Mouse (Mus musculus): ENCODE measurements at regions not wholly inside any gene's neighbourhood (a gene's known extent, or its start where the extent isn't known, plus 50 kb on each side); places are given as distances from the start of the nearest gene placed in this dataset.
"Not testable (repeated sequence)": the region's sequence is repeated elsewhere in the genome, so short reads cannot be mapped to it uniquely, and the experiment has no call there.

DNA sequence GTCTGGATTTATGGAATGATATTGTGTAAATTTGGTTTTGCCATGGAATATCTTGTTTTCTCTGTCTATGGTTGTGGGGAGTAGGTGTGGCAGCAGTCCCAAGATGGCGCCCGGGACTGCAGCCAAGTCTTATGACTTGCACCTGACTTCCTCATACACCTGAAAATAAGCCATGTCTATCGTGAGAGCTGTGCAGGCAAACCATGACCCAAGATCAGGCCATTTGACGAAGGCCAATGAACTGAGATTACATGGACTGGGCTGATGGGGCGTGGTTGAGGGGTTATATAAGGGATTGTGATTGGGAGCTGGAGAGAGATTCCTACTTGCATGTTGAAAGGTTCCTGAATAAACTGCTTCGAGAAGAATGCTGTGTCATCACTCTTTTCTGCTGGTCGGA is 139.5 kb downstream of the Slc6a15 start:
- H3K27me3 ChIP-seq; H3K36me3 ChIP-seq; H3K27ac ChIP-seq (replicated peaks); H3K9me3 ChIP-seq; H3K9ac ChIP-seq (replicated peaks); H3K4me3 ChIP-seq; H3K4me2 ChIP-seq (replicated peaks); ATAC-seq (replicated peaks); H3K4me1 ChIP-seq: not testable (repeated sequence)
- WGBS: 93% methylated on average over 7 of the region's 7 CpGs

DNA sequence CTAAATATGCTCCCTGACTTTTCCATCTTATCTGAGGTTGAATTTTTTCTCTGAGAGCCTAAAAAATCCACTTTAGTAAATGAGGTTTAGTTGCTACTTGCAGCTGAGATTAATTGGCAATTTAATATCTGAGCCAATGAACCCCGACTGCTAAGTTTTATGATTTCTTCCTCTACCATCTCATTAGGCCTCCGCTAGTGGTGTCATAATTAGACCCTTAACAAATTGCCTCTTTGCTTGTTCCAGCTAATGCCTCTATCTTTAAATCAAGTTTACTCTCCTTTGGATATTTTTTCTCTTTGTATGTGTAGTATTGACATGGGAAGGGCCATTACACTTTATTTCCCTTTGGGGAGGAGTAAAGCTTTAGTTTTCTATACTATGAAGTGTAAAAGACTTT is 176.9 kb downstream of the Slc6a15 start:
- Histone ChIP-seq H3K9ac (replicated peaks) (no peak overlapping the region), H3K27me3 (no peaks in the 10 kb centered on the region), H3K4me3 (no peak overlapping the region), H3K9me3 (no peaks in the 10 kb centered on the region), H3K36me3 (no peaks in the 10 kb centered on the region), H3K4me1 (no peaks in the 10 kb centered on the region), H3K27ac (replicated peaks) (no peak overlapping the region), H3K4me2 (replicated peaks) (no peak overlapping the region)
- no peak for ATAC-seq (replicated peaks)
- WGBS: 55% methylated on average over 2 of the region's 2 CpGs

DNA sequence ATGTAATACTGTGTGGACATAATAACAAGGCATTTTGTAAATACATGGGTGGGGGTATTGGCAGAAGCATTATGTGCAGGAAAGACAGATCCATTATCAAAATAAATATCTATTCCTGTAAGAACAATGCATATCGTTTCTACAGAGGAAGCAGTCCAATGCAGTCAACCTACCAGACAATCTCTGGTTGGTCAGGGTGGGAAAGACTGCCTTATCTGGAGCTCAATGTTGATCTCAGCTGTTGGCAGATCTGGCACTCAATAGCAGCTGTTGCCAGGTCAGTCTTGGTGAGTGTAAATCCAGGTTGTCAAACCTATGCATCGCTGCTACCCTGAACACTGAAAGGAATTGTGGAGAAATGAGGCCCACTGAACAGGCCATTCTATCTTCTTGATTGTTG is 181.9 kb downstream of the Slc6a15 start:
- no peak overlapping the region for H3K4me3 ChIP-seq
- no peak for ATAC-seq (replicated peaks)
- no peaks in the 10 kb centered on the region for H3K36me3 ChIP-seq
- no peaks in the 10 kb centered on the region for H3K9me3 ChIP-seq
- no peak overlapping the region for H3K27ac ChIP-seq (replicated peaks)
- no peak overlapping the region for H3K4me2 ChIP-seq (replicated peaks)
- H3K9ac ChIP-seq (replicated peaks): no peak overlapping the region
- no peaks in the 10 kb centered on the region for H3K27me3 ChIP-seq
- WGBS: 86% methylated on average over 2 of the region's 2 CpGs
- H3K4me1 ChIP-seq: no peaks in the 10 kb centered on the region

DNA sequence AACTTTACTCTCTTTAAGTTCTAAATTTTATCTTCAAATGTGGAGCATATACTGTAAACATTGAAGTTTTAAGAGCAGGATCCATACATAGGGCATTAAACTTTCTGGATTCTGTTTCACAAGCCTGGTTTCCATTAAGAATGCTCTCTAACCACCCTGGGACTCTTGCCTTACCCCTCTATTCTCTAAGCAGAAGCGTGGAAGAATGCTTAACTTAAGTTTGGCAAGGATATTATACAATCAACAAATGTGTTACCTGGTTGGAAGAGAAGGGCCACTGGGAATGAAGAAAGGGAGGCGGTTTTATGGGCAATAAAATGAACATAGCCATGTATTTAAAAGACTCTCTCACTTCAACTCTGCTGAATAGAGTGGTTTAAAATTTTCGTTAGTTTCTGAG is 217.5 kb downstream of the Slc6a15 start:
- no peak overlapping the region for H3K4me3 ChIP-seq
- no peaks in the 10 kb centered on the region for H3K36me3 ChIP-seq
- no peaks in the 10 kb centered on the region for H3K4me1 ChIP-seq
- no peak overlapping the region for H3K27ac ChIP-seq (replicated peaks)
- no peak overlapping the region for H3K4me2 ChIP-seq (replicated peaks)
- no peaks in the 10 kb centered on the region for H3K9me3 ChIP-seq
- H3K9ac ChIP-seq (replicated peaks): no peak overlapping the region
- 72% methylated on average over 3 of the region's 3 CpGs for WGBS
- no peak for ATAC-seq (replicated peaks)
- H3K27me3 ChIP-seq: no peaks in the 10 kb centered on the region

DNA sequence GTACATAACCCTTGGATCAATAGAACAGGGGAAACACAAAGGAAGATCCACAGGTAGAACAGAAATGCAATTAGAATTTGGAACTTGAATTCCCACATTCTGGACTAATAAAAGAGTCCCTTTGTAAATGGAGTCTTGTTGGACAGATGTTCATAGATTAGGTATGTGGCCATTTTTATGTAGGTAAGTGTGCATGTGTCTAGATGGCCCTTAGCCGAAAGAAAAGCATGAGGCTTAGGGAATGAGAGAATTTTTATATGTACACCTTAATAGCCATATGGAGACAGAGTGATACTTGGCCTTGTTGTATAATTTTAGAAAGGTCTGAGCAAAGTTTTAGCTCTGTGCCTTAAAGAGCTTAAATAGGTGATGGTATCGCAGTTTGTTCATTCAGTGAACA is 217.9 kb downstream of the Slc6a15 start:
- H3K27me3 ChIP-seq: no peaks in the 10 kb centered on the region
- no peaks in the 10 kb centered on the region for H3K4me1 ChIP-seq
- no peak overlapping the region for H3K9ac ChIP-seq (replicated peaks)
- 97% methylated on average over 2 of the region's 2 CpGs for WGBS
- H3K4me3 ChIP-seq: no peak overlapping the region
- no peak overlapping the region for H3K27ac ChIP-seq (replicated peaks)
- no peak overlapping the region for H3K4me2 ChIP-seq (replicated peaks)
- H3K36me3 ChIP-seq: no peaks in the 10 kb centered on the region
- H3K9me3 ChIP-seq: no peaks in the 10 kb centered on the region
- no peak for ATAC-seq (replicated peaks)

DNA sequence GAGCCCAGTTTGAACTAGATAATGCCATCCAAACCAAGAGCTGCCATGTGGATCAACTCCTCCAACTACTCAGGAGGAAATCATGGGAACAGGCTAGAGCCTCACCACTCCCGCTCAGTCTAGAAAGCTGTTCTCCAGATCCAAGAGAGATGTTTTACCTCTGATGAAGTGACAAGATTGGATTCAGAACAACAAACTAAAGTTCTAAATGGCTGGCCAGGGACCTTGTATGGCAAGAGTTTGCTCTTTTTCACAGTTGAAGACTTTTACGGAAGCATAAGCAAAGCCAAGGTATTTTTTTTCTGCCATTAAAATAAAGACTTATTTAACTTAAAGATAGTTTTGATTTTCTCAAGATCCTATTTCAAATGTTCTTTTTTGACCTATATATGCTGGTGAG is 224.4 kb downstream of the Slc6a15 start:
- ATAC-seq (replicated peaks): no peak
- no peak overlapping the region for H3K27ac ChIP-seq (replicated peaks)
- H3K4me1 ChIP-seq: no peaks in the 10 kb centered on the region
- H3K9ac ChIP-seq (replicated peaks): no peak overlapping the region
- H3K9me3 ChIP-seq: no peaks in the 10 kb centered on the region
- no peak overlapping the region for H3K4me3 ChIP-seq
- H3K27me3 ChIP-seq: no peaks in the 10 kb centered on the region
- no peak overlapping the region for H3K4me2 ChIP-seq (replicated peaks)
- H3K36me3 ChIP-seq: no peaks in the 10 kb centered on the region
- WGBS: 94% methylated on average over 2 of the region's 2 CpGs

DNA sequence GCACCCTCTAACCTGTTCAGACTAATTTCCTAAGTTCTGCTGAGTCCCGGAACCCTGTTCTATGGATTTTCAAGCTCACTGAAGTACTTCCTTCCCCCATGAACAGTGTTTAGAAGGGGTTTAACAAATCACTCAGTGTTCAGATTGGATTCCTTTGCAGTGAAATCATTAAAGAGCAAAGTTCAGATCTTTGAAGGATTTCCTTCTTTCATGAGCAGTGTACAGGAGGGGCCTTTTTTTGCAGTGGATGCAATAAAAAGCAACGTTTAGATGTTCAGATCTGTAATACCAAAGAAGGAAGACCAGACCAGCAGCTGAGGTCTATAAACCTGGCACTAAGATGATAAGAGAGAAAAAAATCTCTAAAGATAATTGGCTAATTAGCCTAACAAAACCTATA is 273.6 kb downstream of the Slc6a15 start:
- no peaks in the 10 kb centered on the region for H3K27me3 ChIP-seq
- ATAC-seq (replicated peaks): no peak
- WGBS: 51% methylated on average over 2 of the region's 2 CpGs
- H3K4me3 ChIP-seq: no peak overlapping the region
- no peaks in the 10 kb centered on the region for H3K36me3 ChIP-seq
- no peak overlapping the region for H3K9ac ChIP-seq (replicated peaks)
- no peaks in the 10 kb centered on the region for H3K9me3 ChIP-seq
- H3K4me1 ChIP-seq: no peaks in the 10 kb centered on the region
- no peak overlapping the region for H3K27ac ChIP-seq (replicated peaks)
- H3K4me2 ChIP-seq (replicated peaks): no peak overlapping the region

DNA sequence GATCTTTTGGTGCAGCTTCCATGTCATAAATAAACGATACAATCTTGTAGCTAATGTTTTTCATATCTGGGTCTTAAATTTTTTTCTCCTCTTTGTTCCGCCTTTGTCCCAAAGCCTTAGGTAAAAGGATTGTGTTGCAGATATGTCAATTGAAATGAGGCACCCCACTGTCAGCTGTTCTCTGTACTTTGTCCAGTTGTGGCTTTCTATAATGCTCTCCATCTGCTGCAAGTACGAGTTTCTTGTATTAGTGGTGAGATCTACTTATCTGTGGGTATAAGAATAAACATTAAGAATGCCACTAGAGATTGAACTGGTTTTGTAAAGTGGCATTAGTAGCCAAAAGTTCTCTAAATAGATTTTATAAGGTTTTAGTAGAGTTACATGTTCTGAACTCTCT is 282.3 kb downstream of the Slc6a15 start:
- no peaks in the 10 kb centered on the region for H3K36me3 ChIP-seq
- no peak overlapping the region for H3K27ac ChIP-seq (replicated peaks)
- H3K27me3 ChIP-seq: no peaks in the 10 kb centered on the region
- H3K4me2 ChIP-seq (replicated peaks): no peak overlapping the region
- H3K9me3 ChIP-seq: no peaks in the 10 kb centered on the region
- ATAC-seq (replicated peaks): no peak
- H3K9ac ChIP-seq (replicated peaks): no peak overlapping the region
- H3K4me1 ChIP-seq: no peaks in the 10 kb centered on the region
- 65% methylated on average over 3 of the region's 3 CpGs for WGBS
- no peak overlapping the region for H3K4me3 ChIP-seq

DNA sequence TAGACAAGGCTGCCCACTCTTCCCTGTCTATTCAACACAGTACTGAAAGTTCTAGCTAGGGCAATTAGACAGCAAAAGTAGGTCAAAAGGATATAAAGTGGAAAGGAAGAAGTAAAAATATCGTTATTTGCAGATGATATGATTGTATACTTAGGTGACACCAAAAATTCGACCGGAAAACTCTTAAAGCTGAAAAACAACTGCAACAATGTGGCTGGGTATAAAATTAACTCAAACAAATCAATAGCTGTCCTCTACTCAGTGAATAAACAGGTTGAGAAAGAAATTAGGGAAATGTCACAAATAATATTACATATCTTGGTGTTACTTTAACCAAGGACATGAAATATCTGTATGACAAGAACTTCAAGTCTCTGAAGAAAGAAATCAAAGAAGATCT is 305.5 kb downstream of the Slc6a15 start:
- Histone ChIP-seq H3K4me2 (replicated peaks) (no peak overlapping the region), H3K27ac (replicated peaks) (no peak overlapping the region), H3K4me3 (no peak overlapping the region), H3K4me1 (no peaks in the 10 kb centered on the region), H3K9me3 (no peaks in the 10 kb centered on the region), H3K36me3 (no peaks in the 10 kb centered on the region), H3K9ac (replicated peaks) (no peak overlapping the region), H3K27me3 (no peaks in the 10 kb centered on the region)
- ATAC-seq (replicated peaks): no peak
- 83% methylated on average over 3 of the region's 3 CpGs for WGBS

DNA sequence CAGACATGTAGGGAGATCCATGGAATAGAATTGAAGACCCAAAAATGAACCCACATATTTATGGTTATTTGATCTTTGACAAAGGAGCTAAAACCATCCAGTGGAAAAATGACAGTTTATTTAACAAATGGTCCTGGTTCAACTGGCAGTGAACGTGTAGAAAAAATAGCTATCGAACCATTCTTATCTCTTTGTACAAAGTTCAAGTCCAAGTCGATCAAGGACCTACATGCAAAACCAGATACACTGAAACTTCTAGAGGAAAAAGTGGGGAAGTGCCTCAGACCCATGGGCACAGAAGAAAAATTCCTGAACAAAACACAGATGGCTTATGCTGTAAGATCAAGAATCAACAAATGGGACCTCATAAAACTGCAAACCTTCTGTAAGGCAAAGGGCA is 306.2 kb downstream of the Slc6a15 start:
- no peaks in the 10 kb centered on the region for H3K4me1 ChIP-seq
- no peaks in the 10 kb centered on the region for H3K9me3 ChIP-seq
- H3K27me3 ChIP-seq: no peaks in the 10 kb centered on the region
- no peak overlapping the region for H3K4me2 ChIP-seq (replicated peaks)
- no peak for ATAC-seq (replicated peaks)
- H3K9ac ChIP-seq (replicated peaks): no peak overlapping the region
- 94% methylated on average over 3 of the region's 3 CpGs for WGBS
- H3K36me3 ChIP-seq: no peaks in the 10 kb centered on the region
- no peak overlapping the region for H3K4me3 ChIP-seq
- H3K27ac ChIP-seq (replicated peaks): no peak overlapping the region

DNA sequence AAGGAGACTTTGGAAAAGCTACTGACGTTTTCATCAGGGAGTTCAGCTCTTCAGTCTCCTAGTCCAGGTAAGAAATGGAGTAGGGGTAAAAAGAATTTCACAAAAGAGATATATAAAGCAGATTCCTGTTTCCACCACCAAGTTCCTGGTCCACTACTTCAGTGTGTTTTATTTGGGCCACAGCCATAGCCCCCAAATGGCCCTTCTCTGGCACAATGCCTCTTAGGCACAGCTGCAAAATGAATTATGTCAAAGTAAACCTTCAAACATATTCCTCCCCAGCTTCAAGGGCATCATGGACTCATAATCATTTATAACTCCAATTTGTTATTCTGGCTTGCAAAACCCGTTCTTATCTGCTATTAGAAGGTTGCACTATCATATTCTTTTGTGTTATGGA is 325.1 kb downstream of the Slc6a15 start:
- Histone ChIP-seq H3K27ac (replicated peaks) (no peak overlapping the region), H3K9ac (replicated peaks) (no peak overlapping the region), H3K4me1 (no peaks in the 10 kb centered on the region), H3K9me3 (no peaks in the 10 kb centered on the region), H3K4me3 (no peak overlapping the region), H3K4me2 (replicated peaks) (no peak overlapping the region), H3K27me3 (no peaks in the 10 kb centered on the region), H3K36me3 (no peaks in the 10 kb centered on the region)
- no peak for ATAC-seq (replicated peaks)
- 44% methylated on average over 2 of the region's 2 CpGs for WGBS

DNA sequence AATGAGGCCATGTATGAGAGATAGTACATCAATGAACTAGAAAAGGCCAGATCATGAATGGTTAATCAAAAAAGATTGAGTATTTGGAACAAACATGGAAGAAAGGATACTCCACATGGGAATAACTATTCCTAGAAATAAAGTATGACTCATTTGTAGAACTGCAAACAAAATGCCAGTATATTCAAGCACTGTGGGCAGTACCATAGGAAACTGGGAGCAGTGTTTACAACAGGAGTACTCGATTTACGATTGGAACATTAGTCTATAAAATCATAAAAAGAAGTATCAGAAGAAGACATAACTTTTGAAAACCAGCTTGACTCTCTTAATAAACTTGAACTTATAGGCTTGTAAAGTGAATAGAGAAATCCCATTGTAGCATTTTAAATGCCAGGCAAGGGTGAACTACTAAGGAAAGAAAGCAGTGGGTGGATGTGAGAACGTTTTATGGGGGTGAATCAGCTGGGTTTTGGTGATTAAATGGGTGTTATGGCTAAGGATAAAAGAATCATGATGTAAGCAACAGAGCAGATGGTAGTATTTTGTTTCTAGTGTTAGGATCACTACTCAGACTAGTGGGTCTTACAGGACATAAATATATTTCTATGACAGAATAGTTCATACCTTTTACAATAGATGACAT is 347.6 kb downstream of the Slc6a15 start:
- no peak overlapping the region for H3K4me3 ChIP-seq

DNA sequence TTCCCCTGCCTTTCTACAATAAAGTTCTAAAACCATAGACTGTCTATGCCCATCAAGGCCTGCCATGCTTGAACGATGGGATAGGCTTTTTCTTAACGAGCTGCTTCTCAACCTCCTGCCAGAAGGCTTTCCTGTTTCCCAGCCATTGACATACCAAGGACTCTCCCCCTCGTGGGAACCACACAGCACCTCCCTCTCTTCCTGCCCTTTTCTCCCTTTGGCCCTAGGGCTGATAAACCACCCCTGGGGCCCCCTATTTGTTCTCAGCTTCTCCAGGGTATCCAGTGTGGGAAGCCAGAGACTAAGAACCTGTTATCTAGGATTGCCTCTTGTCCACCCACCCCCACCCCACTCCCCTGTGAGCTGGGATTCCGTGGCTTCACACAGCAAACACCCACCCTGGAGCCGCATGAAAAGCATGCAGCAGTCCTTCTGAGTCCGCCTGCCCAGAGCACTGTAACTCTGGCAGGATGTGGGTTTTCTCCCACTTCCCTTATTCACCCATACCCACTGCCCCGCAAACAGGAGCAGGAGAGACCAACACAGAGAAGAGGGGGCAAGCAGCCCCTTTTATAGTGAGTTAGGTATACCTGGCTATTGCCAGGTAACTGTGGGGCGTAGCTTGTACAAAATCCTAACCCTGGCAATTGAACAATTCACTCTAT is 351.5 kb downstream of the Slc6a15 start:
- H3K4me1 ChIP-seq: no peaks in the 10 kb centered on the region
- WGBS: 51% methylated on average over 8 of the region's 8 CpGs
- no peaks in the 10 kb centered on the region for H3K27me3 ChIP-seq
- no peak overlapping the region for H3K4me3 ChIP-seq
- H3K27ac ChIP-seq (replicated peaks): no peak overlapping the region
- H3K36me3 ChIP-seq: no peaks in the 10 kb centered on the region
- H3K4me2 ChIP-seq (replicated peaks): no peak overlapping the region
- H3K9ac ChIP-seq (replicated peaks): no peak overlapping the region
- ATAC-seq (replicated peaks): no peak
- no peaks in the 10 kb centered on the region for H3K9me3 ChIP-seq

More for the DNA sequence above, 347.6 kb downstream of the Slc6a15 start:
- Histone ChIP-seq H3K4me2 (replicated peaks) (no peak overlapping the region), H3K9me3 (no peaks in the 10 kb centered on the region), H3K4me1 (no peaks in the 10 kb centered on the region), H3K27me3 (no peaks in the 10 kb centered on the region), H3K9ac (replicated peaks) (no peak overlapping the region), H3K27ac (replicated peaks) (no peak overlapping the region), H3K36me3 (no peaks in the 10 kb centered on the region)
- no peak for ATAC-seq (replicated peaks)
- 74% methylated on average over 3 of the region's 3 CpGs for WGBS

Measured in forebrain, embryonic 15.5 days (tissue).